Mouse (Mus musculus) neural tube, embryonic 12.5 days (tissue): ENCODE data around the gene Kcna5. TPM values are rescaled to one million over a fixed set of nuclear protein-coding genes. Genes with fewer than 3 reads are reported as not detected.

Source experiments
- ATAC-seq: fragments of 200-750 bp; cut with Nextera tagmentation; 2 replicates; pipeline ENCODE4 v1.8.0; 2017; ENCODE audit warnings: low read depth, mild to moderate bottlenecking, moderate TSS enrichment, moderate library complexity; ENCODE audit not compliant: low FRiP score
- H3K27ac ChIP-seq: fragments of 300-500 bp; sonication (generic); 2 replicates; pipeline ENCODE4 v1.5.1; 2016
- H3K27me3 ChIP-seq: fragments of 300-500 bp; sonication (generic); replicated peaks from 2 replicates; pipeline ENCODE4 v1.6.1; 2016; ENCODE audit warnings: mild to moderate bottlenecking
- H3K36me3 ChIP-seq: fragments of 300-500 bp; sonication (generic); 2 replicates; pipeline ENCODE4 v1.6.1; 2016; ENCODE audit warnings: mild to moderate bottlenecking
- H3K4me1 ChIP-seq: fragments of 300-500 bp; sonication (generic); 2 replicates; pipeline ENCODE4 v1.6.1; 2016
- H3K4me2 ChIP-seq: fragments of 300-500 bp; sonication (generic); replicated peaks from 2 replicates; pipeline ENCODE4 v1.6.1; 2016; ENCODE audit warnings: mild to moderate bottlenecking
- H3K4me3 ChIP-seq: fragments of 300-500 bp; sonication (generic); 2 replicates; pipeline ENCODE4 v1.5.1; 2016
- H3K9ac ChIP-seq: fragments of 300-500 bp; sonication (generic); 2 replicates; pipeline ENCODE4 v1.6.1; 2016; ENCODE audit warnings: mild to moderate bottlenecking
- H3K9me3 ChIP-seq: fragments of 300-500 bp; sonication (generic); 2 replicates; pipeline ENCODE4 v1.6.1; 2016; ENCODE audit warnings: mild to moderate bottlenecking
- WGBS: fragments of 180-500 bp; shearing (Covaris S2); methylation state at CpG from one replicate; pipeline ENCODE4 v1.1.7; 2016; 5-methylcytosine and 5-hydroxymethylcytosine counted together
- polyA plus RNA-seq: library from polyadenylated mRNA; unstranded; fragments of >200 nt; fragmentation: Nextera tagmentation; extraction: Ambion mirVana; gene quantifications from 2 replicates; pipeline ENCODE4 v1.2.1, GENCODE M21; 2016

The Kcna5 gene
- polyA plus RNA-seq = 2.0 and 2.5 TPM in 2 replicates

GRCm38 (mm10) chr6:126535208-126535910 lies at the start of gene Kcna5:
TSS of gene Kcna5 (minus strand) at chr6:126535412.
- Histone ChIP-seq H3K36me3 (no peaks in the 10 kb centered on the region), H3K4me2 (peak within 1 kb of the TSS; percentile 56), H3K9me3 (no peaks in the 10 kb centered on the region), H3K4me3 (peak within 1 kb of the TSS; percentile 16; the same call in 1 of the 2 replicates), H3K27ac (no peak within 1 kb of the TSS), H3K27me3 (peaks cover 11% of the 10 kb centered on the region), H3K4me1 (peaks cover 18% of the 10 kb centered on the region), H3K9ac (peak within 1 kb of the TSS; percentile 47)
- peak; percentile 73 for ATAC-seq
- 4% methylated on average over 15 of the region's 15 CpGs for WGBS

DNA sequence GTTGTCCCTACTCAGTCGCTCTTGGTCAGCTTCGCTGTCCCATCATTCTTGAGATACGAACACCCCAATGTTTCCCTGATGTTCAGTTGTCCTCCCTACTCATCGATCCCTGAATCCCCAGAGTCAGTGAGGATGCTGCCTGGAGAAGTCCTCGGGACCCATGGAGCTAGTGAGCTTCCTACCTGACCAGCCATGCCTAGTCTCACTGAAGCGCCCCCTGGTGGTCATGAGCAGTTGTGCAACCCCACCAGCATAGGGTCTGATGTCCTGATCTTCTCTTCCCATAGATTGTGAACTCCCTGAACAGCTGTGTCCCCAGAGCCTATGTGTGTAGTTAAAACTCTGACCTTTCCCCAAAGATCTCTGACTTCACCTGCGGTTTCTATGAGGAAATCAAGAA lies 47.9 kb upstream of the Kcna5 start:
- Histone ChIP-seq H3K27me3 (no peaks in the 10 kb centered on the region), H3K36me3 (no peaks in the 10 kb centered on the region), H3K4me2 (no peak overlapping the region), H3K9ac (no peak overlapping the region), H3K4me1 (no peaks in the 10 kb centered on the region), H3K4me3 (no peak overlapping the region), H3K27ac (no peak overlapping the region), H3K9me3 (no peaks in the 10 kb centered on the region)
- 61% methylated on average over 7 of the region's 7 CpGs for WGBS
- ATAC-seq = no peak

GRCm38 (mm10) chr6:126581632-126582031 lies 46.4 kb upstream of the Kcna5 start:
- H3K4me3 ChIP-seq = no peak overlapping the region
- 81% methylated on average over 8 of the region's 8 CpGs for WGBS
- H3K9me3 ChIP-seq = no peaks in the 10 kb centered on the region
- no peak for ATAC-seq
- no peak overlapping the region for H3K9ac ChIP-seq
- no peak overlapping the region for H3K4me2 ChIP-seq
- no peak overlapping the region for H3K27ac ChIP-seq
- no peaks in the 10 kb centered on the region for H3K27me3 ChIP-seq
- H3K4me1 ChIP-seq = no peaks in the 10 kb centered on the region
- no peaks in the 10 kb centered on the region for H3K36me3 ChIP-seq

GRCm38 (mm10) chr6:126580571-126580970 lies 45.4 kb upstream of the Kcna5 start:
- no peak for ATAC-seq
- H3K36me3 ChIP-seq = no peaks in the 10 kb centered on the region
- 91% methylated on average over 3 of the region's 3 CpGs for WGBS

DNA sequence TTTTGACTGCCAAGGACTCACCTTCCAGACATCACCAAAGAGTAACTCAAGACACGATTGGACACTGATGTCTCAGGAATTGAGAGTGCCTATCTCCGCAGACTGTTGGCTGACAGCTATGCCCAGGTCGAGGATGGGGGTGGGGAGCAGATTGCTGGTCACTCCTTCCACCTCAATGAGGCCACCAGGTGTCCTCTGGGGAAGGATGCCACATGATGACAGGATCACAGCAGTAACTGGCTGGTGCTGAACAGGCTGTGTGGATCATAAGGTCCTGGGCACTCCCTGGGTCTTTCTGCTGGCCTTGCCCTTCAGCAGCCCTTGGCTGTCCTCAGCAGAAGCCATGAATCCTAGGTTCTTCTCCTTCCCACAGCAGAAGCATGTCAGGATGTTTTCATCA lies 42.2 kb upstream of the Kcna5 start:
- Histone ChIP-seq H3K4me1 (no peaks in the 10 kb centered on the region), H3K9ac (no peak overlapping the region), H3K27me3 (no peaks in the 10 kb centered on the region), H3K4me3 (no peak overlapping the region), H3K4me2 (no peak overlapping the region), H3K27ac (no peak overlapping the region), H3K36me3 (no peaks in the 10 kb centered on the region), H3K9me3 (no peaks in the 10 kb centered on the region)
- WGBS = 88% methylated on average over 3 of the region's 3 CpGs
- ATAC-seq = no peak

More at GRCm38 (mm10) chr6:126580571-126580970, 45.4 kb upstream of the Kcna5 start:
- Histone ChIP-seq H3K27ac (no peak overlapping the region), H3K4me2 (no peak overlapping the region), H3K4me3 (no peak overlapping the region), H3K9ac (no peak overlapping the region), H3K4me1 (no peaks in the 10 kb centered on the region), H3K27me3 (no peaks in the 10 kb centered on the region), H3K9me3 (no peaks in the 10 kb centered on the region)

- ATAC-seq = no peak
- no peaks in the 10 kb centered on the region for H3K27me3 ChIP-seq
- H3K4me1 ChIP-seq = no peaks in the 10 kb centered on the region
- H3K9me3 ChIP-seq = no peaks in the 10 kb centered on the region
- H3K4me3 ChIP-seq = no peak overlapping the region
- H3K36me3 ChIP-seq = no peaks in the 10 kb centered on the region
- no peak overlapping the region for H3K9ac ChIP-seq
- 79% methylated on average over 1 of the region's 1 CpGs for WGBS
- no peak overlapping the region for H3K27ac ChIP-seq
- H3K4me2 ChIP-seq = no peak overlapping the region
These were observed 41.4 kb upstream of the Kcna5 start for GRCm38 (mm10) chr6:126576566-126576965.

DNA sequence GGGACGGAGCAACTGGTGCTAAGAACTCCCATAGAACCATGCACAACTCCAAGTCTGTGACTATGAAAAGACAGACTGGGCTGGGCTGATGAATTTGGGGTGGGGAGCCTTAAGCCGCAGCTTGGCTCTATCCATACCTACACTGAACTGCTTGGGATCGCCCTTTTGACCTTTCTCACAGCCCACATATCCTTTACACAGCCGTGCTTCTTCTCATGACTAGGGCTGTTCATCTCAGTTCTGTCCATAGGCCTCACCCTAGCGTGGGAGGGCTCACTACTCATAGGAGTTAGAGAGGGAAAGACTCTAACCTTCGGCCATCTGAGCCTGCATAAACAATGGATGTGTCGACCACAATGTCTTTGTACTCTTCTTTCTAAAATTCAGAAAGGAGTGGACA lies 39.6 kb upstream of the Kcna5 start:
- Histone ChIP-seq H3K27ac (no peak overlapping the region), H3K36me3 (no peaks in the 10 kb centered on the region), H3K4me2 (no peak overlapping the region), H3K9me3 (no peaks in the 10 kb centered on the region), H3K9ac (no peak overlapping the region), H3K4me1 (no peaks in the 10 kb centered on the region), H3K4me3 (no peak overlapping the region), H3K27me3 (no peaks in the 10 kb centered on the region)
- WGBS = 84% methylated on average over 7 of the region's 7 CpGs
- no peak for ATAC-seq

DNA sequence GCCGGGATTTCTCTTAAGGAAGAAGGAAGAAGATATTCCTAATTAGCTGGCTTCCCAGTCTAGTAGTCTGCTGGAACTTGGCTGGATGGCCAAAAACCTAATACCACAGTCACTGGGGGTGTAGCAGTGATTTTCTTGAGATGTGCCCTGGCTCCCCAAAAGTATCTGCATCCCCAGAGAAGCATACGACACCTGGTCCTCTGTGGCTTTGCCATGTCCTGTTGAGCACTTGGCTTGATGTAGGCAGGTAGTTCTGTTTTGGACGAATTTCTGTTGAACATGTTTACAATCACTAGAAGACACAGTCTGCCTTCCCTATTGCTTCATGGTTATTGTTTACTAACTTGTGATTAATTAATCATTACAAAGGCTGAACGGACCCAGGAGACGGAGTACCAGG lies 37.8 kb upstream of the Kcna5 start:
- Histone ChIP-seq H3K4me2 (no peak overlapping the region), H3K4me3 (no peak overlapping the region), H3K27me3 (no peaks in the 10 kb centered on the region), H3K27ac (no peak overlapping the region), H3K36me3 (no peaks in the 10 kb centered on the region), H3K9me3 (no peaks in the 10 kb centered on the region), H3K9ac (no peak overlapping the region), H3K4me1 (no peaks in the 10 kb centered on the region)
- WGBS = 79% methylated on average over 5 of the region's 5 CpGs
- no peak for ATAC-seq

- Histone ChIP-seq H3K4me3 (no peak overlapping the region), H3K9ac (no peak overlapping the region), H3K27ac (no peak overlapping the region), H3K4me2 (no peak overlapping the region), H3K27me3 (no peaks in the 10 kb centered on the region), H3K9me3 (no peaks in the 10 kb centered on the region), H3K36me3 (no peaks in the 10 kb centered on the region), H3K4me1 (no peaks in the 10 kb centered on the region)
- 82% methylated on average over 7 of the region's 7 CpGs for WGBS
- ATAC-seq = no peak
These were observed 34.6 kb upstream of the Kcna5 start for GRCm38 (mm10) chr6:126569809-126570208.

DNA sequence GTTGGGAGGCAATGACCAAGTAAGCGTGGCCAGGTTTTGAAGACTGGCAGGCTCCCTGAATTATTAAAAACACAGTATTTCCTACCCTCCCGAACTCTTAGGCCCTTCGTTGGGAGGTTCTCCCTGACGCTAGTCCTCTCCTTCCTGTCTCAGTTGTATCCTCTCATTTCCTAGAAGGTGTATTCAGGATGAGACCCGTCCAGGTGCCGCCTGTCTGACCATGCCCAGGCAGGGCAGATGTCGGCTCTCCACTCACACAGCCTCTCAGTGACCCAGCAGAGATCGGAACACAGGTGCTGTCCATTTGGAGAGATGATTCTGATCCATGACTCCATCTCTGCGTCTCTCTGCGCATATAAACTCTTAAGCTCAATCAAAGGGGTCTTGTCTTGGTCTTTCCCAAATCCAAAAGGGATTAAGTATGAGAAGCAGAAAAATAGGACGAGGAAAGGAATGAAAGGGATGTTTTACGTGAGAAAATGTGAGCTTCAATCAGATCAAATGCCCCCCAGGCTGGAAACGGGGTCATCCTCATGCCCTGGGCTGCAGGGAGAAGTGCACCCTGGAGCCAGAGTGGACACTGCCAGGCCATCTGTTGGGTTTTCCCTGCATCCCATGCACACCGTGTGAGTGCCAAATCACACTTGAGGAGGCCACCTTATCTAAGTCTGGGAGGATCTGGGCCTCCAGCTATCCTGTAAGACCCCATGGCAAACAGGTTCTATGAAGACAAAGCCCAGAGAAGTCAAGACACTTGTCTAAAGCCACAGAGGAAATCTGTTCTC lies 33.0 kb upstream of the Kcna5 start:
- no peak for ATAC-seq
- Histone ChIP-seq H3K36me3 (no peaks in the 10 kb centered on the region), H3K9me3 (no peaks in the 10 kb centered on the region), H3K4me2 (no peak overlapping the region), H3K4me1 (no peaks in the 10 kb centered on the region), H3K9ac (no peak overlapping the region), H3K4me3 (no peak overlapping the region), H3K27me3 (no peaks in the 10 kb centered on the region), H3K27ac (no peak overlapping the region)
- 90% methylated on average over 14 of the region's 14 CpGs for WGBS

GRCm38 (mm10) chr6:126567326-126567725 lies 32.1 kb upstream of the Kcna5 start:
- Histone ChIP-seq H3K9me3 (no peaks in the 10 kb centered on the region), H3K36me3 (no peaks in the 10 kb centered on the region), H3K27me3 (no peaks in the 10 kb centered on the region), H3K9ac (no peak overlapping the region), H3K4me1 (no peaks in the 10 kb centered on the region), H3K4me2 (no peak overlapping the region), H3K4me3 (no peak overlapping the region), H3K27ac (no peak overlapping the region)
- WGBS = 91% methylated on average over 9 of the region's 9 CpGs
- no peak for ATAC-seq

DNA sequence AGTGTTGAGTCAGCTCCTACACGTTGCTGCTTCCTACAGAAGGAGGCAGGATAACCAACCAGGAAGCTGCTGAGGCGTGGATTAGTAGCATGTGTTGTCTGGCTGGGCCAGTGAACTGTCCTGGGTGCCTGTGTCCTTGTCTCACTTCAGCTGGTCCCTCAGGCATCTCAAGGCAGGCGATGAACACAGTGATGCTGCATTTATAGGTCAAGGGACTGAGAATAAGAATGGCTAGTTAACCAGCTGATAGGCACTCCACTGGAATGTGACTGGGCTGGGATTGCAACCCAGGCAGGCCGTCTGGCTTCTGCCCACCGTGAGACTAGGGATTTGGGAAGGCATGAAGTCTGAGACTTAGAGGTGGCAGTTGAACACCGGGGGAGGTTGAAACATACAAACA lies 29.2 kb upstream of the Kcna5 start:
- no peak overlapping the region for H3K4me2 ChIP-seq
- no peak for ATAC-seq
- H3K27me3 ChIP-seq = no peaks in the 10 kb centered on the region
- no peak overlapping the region for H3K4me3 ChIP-seq
- H3K4me1 ChIP-seq = peaks cover 9% of the 10 kb centered on the region
- no peaks in the 10 kb centered on the region for H3K36me3 ChIP-seq
- no peak overlapping the region for H3K27ac ChIP-seq
- WGBS = 70% methylated on average over 6 of the region's 6 CpGs
- no peak overlapping the region for H3K9ac ChIP-seq
- no peaks in the 10 kb centered on the region for H3K9me3 ChIP-seq
